Mouse (Mus musculus) small intestine, adult 2 months (tissue): ENCODE measurements around the gene Wnk2.

ENCODE experiments used
- CTCF ChIP-seq: fragments of 200-500 bp; IDR thresholded peaks from 2 replicates; pipeline ENCODE4 v1.5.1; 2012; ENCODE audit warnings: low read depth, mild to moderate bottlenecking, control low read depth, inconsistent platforms, low read length, moderate library complexity, mixed read lengths; ENCODE audit not compliant: insufficient replicate concordance, insufficient read length; ENCODE audit errors: extremely low read depth
- POLR2A ChIP-seq: fragments of 200-500 bp; IDR thresholded peaks from 2 replicates; pipeline ENCODE4 v1.6.1; 2012; ENCODE audit warnings: low read depth, mild to moderate bottlenecking, control low read depth, inconsistent platforms, low read length, moderate library complexity

DNA sequence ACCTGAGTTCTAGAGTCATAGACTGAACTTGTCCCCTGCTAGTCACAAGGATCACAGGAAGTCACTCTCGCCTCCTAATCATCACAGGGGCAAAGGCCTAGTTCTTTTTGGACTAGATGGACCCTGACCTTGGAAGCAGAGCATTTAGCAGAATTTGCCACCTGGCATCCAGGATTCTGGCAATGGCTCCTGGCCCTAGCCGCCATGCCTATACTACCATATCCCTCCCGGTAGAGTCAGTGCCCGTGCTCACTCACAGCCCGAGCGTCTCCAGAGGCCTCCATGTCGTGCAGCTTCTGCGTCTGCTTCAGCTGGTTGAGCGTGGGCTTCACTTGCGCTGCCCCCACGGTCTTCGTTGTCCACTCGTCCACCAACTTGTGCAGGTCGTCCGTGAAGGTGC lies 105.4 kb downstream of the Wnk2 start:
- TF ChIP-seq CTCF (no peak), POLR2A (no peak)
